Mouse (Mus musculus): ENCODE measurements around the gene Med23. TPM values are rescaled to one million over a fixed set of nuclear protein-coding genes. Genes with fewer than 3 reads are reported as not detected.

The Med23 gene
- polyA plus RNA-seq, 1 experiment: 9.7 TPM

DNA sequence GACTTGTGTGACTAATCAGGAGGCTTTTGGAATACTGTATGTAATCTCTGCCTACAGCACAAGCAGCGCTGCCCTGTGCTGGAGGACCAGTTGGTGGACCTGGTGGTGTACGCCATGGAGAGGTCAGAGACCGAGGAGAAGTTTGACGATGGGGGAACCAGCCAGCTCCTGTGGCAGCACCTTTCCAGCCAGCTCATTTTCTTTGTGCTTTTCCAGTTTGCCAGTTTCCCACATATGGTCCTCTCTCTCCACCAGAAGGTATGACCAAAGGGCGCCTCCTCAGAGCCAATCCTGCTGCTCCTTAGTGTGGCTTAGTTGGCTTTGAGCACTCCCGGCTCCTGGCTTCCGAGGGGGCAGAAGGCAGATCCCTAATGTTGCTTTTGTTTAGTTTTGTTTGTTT, 18.6 kb downstream of the Med23 start:
- no peak overlapping the region for H3K4me3 ChIP-seq
- no peaks in the 10 kb centered on the region for H3K79me2 ChIP-seq (ENCODE audit: control insufficient read depth, insufficient read depth)
- H3K36me3 ChIP-seq (ENCODE audit: control insufficient read depth, insufficient read depth): peaks cover 37% of the 10 kb centered on the region
- no peak overlapping the region for H3ac ChIP-seq (ENCODE audit: control insufficient read depth, insufficient read length)
- TF ChIP-seq USF1 (IDR thresholded peaks at IDR 0.05; ENCODE audit: low read depth) (no peak), TCF12 (IDR thresholded peaks at IDR 0.05; ENCODE audit: insufficient read depth, poor library complexity, severe bottlenecking) (no peak), TCF3 (IDR thresholded peaks at IDR 0.05; ENCODE audit: insufficient read length, low read depth) (no peak)
- no peak overlapping the region for H3K4me2 ChIP-seq (ENCODE audit: low read depth)
- H3K27me3 ChIP-seq (ENCODE audit: control insufficient read depth, insufficient read depth, insufficient read length): no peaks in the 10 kb centered on the region

DNA sequence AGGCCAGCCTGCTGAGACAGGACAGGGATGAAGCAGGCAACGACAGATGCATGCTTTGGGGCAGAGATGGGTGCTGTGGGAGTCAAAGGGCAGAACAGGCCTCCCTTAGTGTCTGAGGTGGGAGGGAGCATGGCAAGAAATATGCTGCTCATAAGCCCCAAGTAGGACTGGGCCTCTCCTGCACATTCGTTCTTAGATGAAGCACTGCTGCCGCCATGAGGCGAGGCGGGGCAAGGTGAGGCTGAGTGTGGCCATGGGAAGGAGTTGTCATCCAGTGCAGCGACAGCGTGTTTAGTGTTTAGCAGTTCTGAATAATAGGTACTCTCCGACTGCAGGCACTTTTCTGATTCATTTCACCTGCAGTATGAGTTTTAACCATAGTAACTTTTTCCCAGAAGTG, 26.1 kb downstream of the Med23 start:
- no peak for TF ChIP-seq REST (IDR thresholded peaks at IDR 0.05; ENCODE audit: insufficient read depth, insufficient read length)
- no peak for TF ChIP-seq TCF12 (IDR thresholded peaks at IDR 0.05; ENCODE audit: insufficient read depth, poor library complexity, severe bottlenecking)
- no peak for TF ChIP-seq SRF (IDR thresholded peaks at IDR 0.05; ENCODE audit: control insufficient read depth, insufficient read length, low read depth)
- no peak for TF ChIP-seq MYOD1 (IDR thresholded peaks at IDR 0.05; ENCODE audit: control insufficient read depth in 1 of 3, insufficient read length in 2 of 3, low read depth in 2 of 3)
- TF ChIP-seq MYOG (IDR thresholded peaks at IDR 0.05; ENCODE audit: control insufficient read depth in 1 of 3, insufficient read depth in 1 of 3, insufficient read length in 2 of 3, low read depth in 2 of 3): no peak
- no peak for TF ChIP-seq USF1 (IDR thresholded peaks at IDR 0.05; ENCODE audit: low read depth)
- no peak for TF ChIP-seq POLR2AphosphoS2 (IDR thresholded peaks at IDR 0.05; ENCODE audit: insufficient read length, low read depth)
- TF ChIP-seq E2F4 (IDR thresholded peaks at IDR 0.05; ENCODE audit: insufficient read depth): no peak
- TF ChIP-seq MAX (IDR thresholded peaks at IDR 0.05; ENCODE audit: low read depth): no peak
- Histone ChIP-seq H3K4me2 (ENCODE audit: low read depth) (no peak overlapping the region), H3ac (ENCODE audit: control insufficient read depth, insufficient read length) (no peak overlapping the region), H3K4me3 (no peak overlapping the region), H3K27me3 (ENCODE audit: control insufficient read depth, insufficient read depth, insufficient read length) (no peaks in the 10 kb centered on the region), H3K79me2 (ENCODE audit: control insufficient read depth, insufficient read depth) (no peaks in the 10 kb centered on the region), H3K36me3 (ENCODE audit: control insufficient read depth, insufficient read depth) (peaks cover 39% of the 10 kb centered on the region)

DNA sequence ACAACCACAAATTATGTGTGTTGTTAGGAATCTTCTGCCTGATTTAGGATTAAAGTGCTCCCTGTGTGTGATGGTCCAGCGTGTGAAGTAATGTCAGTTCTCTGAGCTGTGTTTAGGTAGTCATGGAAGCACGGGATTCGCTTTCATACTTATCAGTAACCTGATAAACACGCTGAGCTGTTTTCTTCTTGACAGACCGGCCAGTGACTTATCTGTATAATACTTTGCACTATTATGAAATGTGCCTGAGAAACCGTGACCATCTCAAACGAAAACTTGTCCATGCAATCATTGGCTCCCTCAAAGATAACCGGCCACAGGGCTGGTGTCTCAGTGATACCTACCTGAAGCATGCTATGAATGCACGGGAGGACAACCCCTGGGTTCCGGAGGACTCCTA, 35.8 kb downstream of the Med23 start:
- no peak overlapping the region for H3K4me2 ChIP-seq (ENCODE audit: low read depth)
- H3K27me3 ChIP-seq (ENCODE audit: control insufficient read depth, insufficient read depth, insufficient read length): no peaks in the 10 kb centered on the region
- no peak overlapping the region for H3K4me3 ChIP-seq
- no peaks in the 10 kb centered on the region for H3K79me2 ChIP-seq (ENCODE audit: control insufficient read depth, insufficient read depth)
- TF ChIP-seq MAX (IDR thresholded peaks at IDR 0.05; ENCODE audit: low read depth) (no peak), TCF12 (IDR thresholded peaks at IDR 0.05; ENCODE audit: insufficient read depth, poor library complexity, severe bottlenecking) (no peak), TCF3 (IDR thresholded peaks at IDR 0.05; ENCODE audit: insufficient read length, low read depth) (no peak), USF1 (IDR thresholded peaks at IDR 0.05; ENCODE audit: low read depth) (no peak), SRF (IDR thresholded peaks at IDR 0.05; ENCODE audit: control insufficient read depth, insufficient read length, low read depth) (no peak), REST (IDR thresholded peaks at IDR 0.05; ENCODE audit: insufficient read depth, insufficient read length) (no peak), CEBPB (IDR thresholded peaks at IDR 0.05; ENCODE audit: insufficient read depth, poor library complexity, severe bottlenecking) (no peak), POLR2A (IDR thresholded peaks at IDR 0.05; ENCODE audit: insufficient read length, low read depth) (no peak), E2F4 (IDR thresholded peaks at IDR 0.05; ENCODE audit: insufficient read depth) (no peak), POLR2AphosphoS2 (IDR thresholded peaks at IDR 0.05; ENCODE audit: insufficient read length, low read depth) (no peak), MYOD1 (IDR thresholded peaks at IDR 0.05; ENCODE audit: control insufficient read depth in 1 of 3, insufficient read length in 2 of 3, low read depth in 2 of 3) (no peak), MYOG (IDR thresholded peaks at IDR 0.05; ENCODE audit: control insufficient read depth in 1 of 3, insufficient read depth in 1 of 3, insufficient read length in 2 of 3, low read depth in 2 of 3) (no peak)
- no peak overlapping the region for H3ac ChIP-seq (ENCODE audit: control insufficient read depth, insufficient read length)
- H3K36me3 ChIP-seq (ENCODE audit: control insufficient read depth, insufficient read depth): peaks cover 49% of the 10 kb centered on the region

DNA sequence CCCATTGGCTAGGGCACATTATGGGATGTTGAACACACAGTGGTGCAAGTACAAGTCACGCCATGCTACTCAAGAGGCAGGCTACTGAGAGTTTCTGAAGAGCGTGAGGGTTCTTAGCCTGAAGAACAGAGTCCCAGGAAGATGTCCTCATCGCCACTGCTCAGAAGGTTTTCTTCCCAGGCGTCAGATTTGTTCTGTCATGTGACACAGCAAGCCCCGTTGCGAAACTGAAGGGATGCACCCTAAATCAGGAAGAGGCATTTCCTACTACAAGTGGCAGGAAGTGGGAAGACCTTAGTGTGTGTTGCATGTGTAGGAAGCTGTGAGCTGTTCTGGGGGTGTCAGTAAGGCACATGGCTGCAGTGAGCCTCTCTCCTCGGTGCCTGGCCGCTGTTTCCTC, 41.4 kb downstream of the Med23 start:
- Histone ChIP-seq H3K79me2 (ENCODE audit: control insufficient read depth, insufficient read depth) (no peaks in the 10 kb centered on the region), H3K36me3 (ENCODE audit: control insufficient read depth, insufficient read depth) (peaks cover 32% of the 10 kb centered on the region), H3K27me3 (ENCODE audit: control insufficient read depth, insufficient read depth, insufficient read length) (no peaks in the 10 kb centered on the region), H3K4me2 (ENCODE audit: low read depth) (no peak overlapping the region), H3ac (ENCODE audit: control insufficient read depth, insufficient read length) (no peak overlapping the region), H3K4me3 (no peak overlapping the region)
- TF ChIP-seq POLR2A (IDR thresholded peaks at IDR 0.05; ENCODE audit: insufficient read length, low read depth) (no peak), CEBPB (IDR thresholded peaks at IDR 0.05; ENCODE audit: insufficient read depth, poor library complexity, severe bottlenecking) (no peak), TCF12 (IDR thresholded peaks at IDR 0.05; ENCODE audit: insufficient read depth, poor library complexity, severe bottlenecking) (no peak)

DNA sequence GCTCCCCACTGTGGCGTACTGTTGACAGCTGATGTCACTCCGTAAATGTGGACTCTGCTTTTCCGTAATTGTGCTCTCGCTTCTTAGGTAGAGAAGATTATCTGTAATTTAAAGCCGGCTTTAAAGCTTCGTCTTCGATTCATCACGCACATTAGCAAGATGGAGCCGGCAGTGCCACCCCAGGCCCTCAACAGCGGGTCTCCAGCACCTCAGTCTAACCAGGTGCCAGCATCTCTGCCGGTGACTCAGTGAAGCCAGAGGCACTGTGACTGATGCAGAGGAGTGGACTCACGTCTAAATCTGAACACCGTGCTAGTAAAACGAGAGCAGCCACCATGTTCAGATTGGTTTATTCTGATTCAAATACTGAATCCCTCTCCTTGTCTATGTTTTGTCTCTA, 42.8 kb downstream of the Med23 start:
- Histone ChIP-seq H3K4me3 (no peak overlapping the region), H3K4me2 (ENCODE audit: low read depth) (no peak overlapping the region), H3K27me3 (ENCODE audit: control insufficient read depth, insufficient read depth, insufficient read length) (no peaks in the 10 kb centered on the region), H3K79me2 (ENCODE audit: control insufficient read depth, insufficient read depth) (no peaks in the 10 kb centered on the region), H3ac (ENCODE audit: control insufficient read depth, insufficient read length) (no peak overlapping the region), H3K36me3 (ENCODE audit: control insufficient read depth, insufficient read depth) (peaks cover 32% of the 10 kb centered on the region)
- TF ChIP-seq MYOG (IDR thresholded peaks at IDR 0.05; ENCODE audit: control insufficient read depth in 1 of 3, insufficient read depth in 1 of 3, insufficient read length in 2 of 3, low read depth in 2 of 3) (no peak), REST (IDR thresholded peaks at IDR 0.05; ENCODE audit: insufficient read depth, insufficient read length) (no peak), POLR2A (IDR thresholded peaks at IDR 0.05; ENCODE audit: insufficient read length, low read depth) (no peak), CEBPB (IDR thresholded peaks at IDR 0.05; ENCODE audit: insufficient read depth, poor library complexity, severe bottlenecking) (no peak), POLR2AphosphoS2 (IDR thresholded peaks at IDR 0.05; ENCODE audit: insufficient read length, low read depth) (no peak), TCF12 (IDR thresholded peaks at IDR 0.05; ENCODE audit: insufficient read depth, poor library complexity, severe bottlenecking) (no peak), USF1 (IDR thresholded peaks at IDR 0.05; ENCODE audit: low read depth) (no peak), TCF3 (IDR thresholded peaks at IDR 0.05; ENCODE audit: insufficient read length, low read depth) (no peak), MAX (IDR thresholded peaks at IDR 0.05; ENCODE audit: low read depth) (no peak), MYOD1 (IDR thresholded peaks at IDR 0.05; ENCODE audit: control insufficient read depth in 1 of 3, insufficient read length in 2 of 3, low read depth in 2 of 3) (no peak), SRF (IDR thresholded peaks at IDR 0.05; ENCODE audit: control insufficient read depth, insufficient read length, low read depth) (no peak), E2F4 (IDR thresholded peaks at IDR 0.05; ENCODE audit: insufficient read depth) (no peak)

Measured in myocyte (in vitro differentiated cells).